Mouse (Mus musculus): Measurements from ENCODE around the gene Tmc2. TPM values are rescaled to one million over a fixed set of nuclear protein-coding genes. Genes with fewer than 3 reads are reported as not detected.

Gene Tmc2
- polyA plus RNA-seq, 1 experiment from 2014 or later, result not detected

- H3K4me2 ChIP-seq (ENCODE audit: low read length), result peak overlapping the region; percentile 82
- peak; percentile 80 for TF ChIP-seq CTCF (IDR thresholded peaks at IDR 0.05; ENCODE audit: low read depth)
- no peak overlapping the region for H3K27ac ChIP-seq
- H3K9me3 ChIP-seq (replicated peaks; ENCODE audit: low read length), result no peaks in the 10 kb centered on the region
- H3K4me1 ChIP-seq (replicated peaks; ENCODE audit: insufficient read depth, low read length), result no peaks in the 10 kb centered on the region; the same call in 1 of the 2 replicates
- H3K36me3 ChIP-seq (ENCODE audit: insufficient read depth, low read length), result peaks cover 36% of the 10 kb centered on the region
- DNase-seq (ENCODE audit: low spot score) (peak; percentile 74), ATAC-seq (replicated peaks; ENCODE audit: low FRiP score, low read depth) (no peak)
- 44% methylated on average over 6 of the region's 6 CpGs for WGBS
- H3K4me3 ChIP-seq (replicated peaks; ENCODE audit: low read depth, low read length), result peak overlapping the region; percentile 78; the same call in 1 of the 2 replicates
- no peak overlapping the region for H3K9ac ChIP-seq (ENCODE audit: low read depth, low read length)
- H3K27me3 ChIP-seq (ENCODE audit: insufficient read depth, low read length), result no peaks in the 10 kb centered on the region
Observed at GRCm38 (mm10) chr2:130275649-130276048, 80.7 kb downstream of the Tmc2 start.

GRCm38 (mm10) chr2:130279600-130280091, 84.7 kb downstream of the Tmc2 start:
- DNase-seq (ENCODE audit: low spot score), result no peak
- H3K4me1 ChIP-seq (replicated peaks; ENCODE audit: insufficient read depth, low read length), result peaks cover 8% of the 10 kb centered on the region; the same call in 1 of the 2 replicates
- WGBS, result 44% methylated on average over 8 of the region's 8 CpGs
- peaks cover 47% of the 10 kb centered on the region for H3K36me3 ChIP-seq (ENCODE audit: insufficient read depth, low read length)
- no peak overlapping the region for H3K4me2 ChIP-seq (ENCODE audit: low read length)
- H3K4me3 ChIP-seq (replicated peaks; ENCODE audit: low read depth, low read length), result no peak overlapping the region
- H3K9me3 ChIP-seq (replicated peaks; ENCODE audit: low read length), result no peaks in the 10 kb centered on the region
- no peak for TF ChIP-seq CTCF (IDR thresholded peaks at IDR 0.05; ENCODE audit: low read depth)
- ATAC-seq (replicated peaks; ENCODE audit: low FRiP score, low read depth), result no peak
- H3K27me3 ChIP-seq (ENCODE audit: insufficient read depth, low read length), result no peaks in the 10 kb centered on the region
- no peak overlapping the region for H3K27ac ChIP-seq
- H3K9ac ChIP-seq (ENCODE audit: low read depth, low read length), result no peak overlapping the region

- Histone ChIP-seq H3K9me3 (replicated peaks; ENCODE audit: low read length) (no peaks in the 10 kb centered on the region), H3K27me3 (ENCODE audit: insufficient read depth, low read length) (no peaks in the 10 kb centered on the region), H3K4me1 (replicated peaks; ENCODE audit: insufficient read depth, low read length) (peaks cover 8% of the 10 kb centered on the region; the same call in 1 of the 2 replicates), H3K36me3 (ENCODE audit: insufficient read depth, low read length) (peaks cover 47% of the 10 kb centered on the region), H3K4me3 (replicated peaks; ENCODE audit: low read depth, low read length) (no peak overlapping the region), H3K27ac (no peak overlapping the region), H3K4me2 (ENCODE audit: low read length) (no peak overlapping the region), H3K9ac (ENCODE audit: low read depth, low read length) (no peak overlapping the region)
- ATAC-seq (replicated peaks; ENCODE audit: low FRiP score, low read depth), result no peak
- no peak for DNase-seq (ENCODE audit: low spot score)
- 49% methylated on average over 7 of the region's 7 CpGs for WGBS
- TF ChIP-seq CTCF (IDR thresholded peaks at IDR 0.05; ENCODE audit: low read depth), result no peak
Observed at GRCm38 (mm10) chr2:130280224-130280623, 85.2 kb downstream of the Tmc2 start.

GRCm38 (mm10) chr2:130280818-130281217, 85.8 kb downstream of the Tmc2 start:
- H3K4me3 ChIP-seq (replicated peaks; ENCODE audit: low read depth, low read length), result no peak overlapping the region
- WGBS, result 74% methylated on average over 4 of the region's 4 CpGs
- no peak for TF ChIP-seq CTCF (IDR thresholded peaks at IDR 0.05; ENCODE audit: low read depth)
- no peak overlapping the region for H3K9ac ChIP-seq (ENCODE audit: low read depth, low read length)
- no peaks in the 10 kb centered on the region for H3K9me3 ChIP-seq (replicated peaks; ENCODE audit: low read length)
- DNase-seq (ENCODE audit: low spot score) (no peak), ATAC-seq (replicated peaks; ENCODE audit: low FRiP score, low read depth) (no peak)
- peaks cover 47% of the 10 kb centered on the region for H3K36me3 ChIP-seq (ENCODE audit: insufficient read depth, low read length)
- no peak overlapping the region for H3K27ac ChIP-seq
- no peak overlapping the region for H3K4me2 ChIP-seq (ENCODE audit: low read length)
- no peaks in the 10 kb centered on the region for H3K27me3 ChIP-seq (ENCODE audit: insufficient read depth, low read length)
- H3K4me1 ChIP-seq (replicated peaks; ENCODE audit: insufficient read depth, low read length), result peaks cover 8% of the 10 kb centered on the region; the same call in 1 of the 2 replicates

- Histone ChIP-seq H3K4me3 (replicated peaks; ENCODE audit: low read depth, low read length) (peak within 1 kb of the TSS; percentile 85), H3K9ac (ENCODE audit: low read depth, low read length) (peak within 1 kb of the TSS; percentile 90), H3K9me3 (replicated peaks; ENCODE audit: low read length) (no peaks in the 10 kb centered on the region), H3K4me2 (ENCODE audit: low read length) (peak within 1 kb of the TSS; percentile 87), H3K27ac (peak within 1 kb of the TSS; percentile 88), H3K27me3 (ENCODE audit: insufficient read depth, low read length) (no peaks in the 10 kb centered on the region), H3K36me3 (ENCODE audit: insufficient read depth, low read length) (peaks cover 25% of the 10 kb centered on the region), H3K4me1 (replicated peaks; ENCODE audit: insufficient read depth, low read length) (peaks cover 8% of the 10 kb centered on the region; the same call in 1 of the 2 replicates)
- no peak for TF ChIP-seq CTCF (IDR thresholded peaks at IDR 0.05; ENCODE audit: low read depth)
- WGBS, result under 1% methylated on average over 51 of the region's 51 CpGs
- peak; percentile 94 for DNase-seq (ENCODE audit: low spot score)
- ATAC-seq (replicated peaks; ENCODE audit: low FRiP score, low read depth), result peak; percentile 79
Observed at GRCm38 (mm10) chr2:130283854-130284654, 89.1 kb downstream of the Tmc2 start, which contains the start of gene Idh3b. Idh3b (minus strand) TSS chr2:130284547.

- H3K36me3 ChIP-seq (ENCODE audit: insufficient read depth, low read length), result no peaks in the 10 kb centered on the region
- no peak overlapping the region for H3K27ac ChIP-seq
- H3K4me3 ChIP-seq (replicated peaks; ENCODE audit: low read depth, low read length), result no peak overlapping the region
- H3K9ac ChIP-seq (ENCODE audit: low read depth, low read length), result no peak overlapping the region
- 61% methylated on average over 4 of the region's 4 CpGs for WGBS
- no peaks in the 10 kb centered on the region for H3K9me3 ChIP-seq (replicated peaks; ENCODE audit: low read length)
- H3K27me3 ChIP-seq (ENCODE audit: insufficient read depth, low read length), result no peaks in the 10 kb centered on the region
- ATAC-seq (replicated peaks; ENCODE audit: low FRiP score, low read depth), result no peak
- TF ChIP-seq CTCF (IDR thresholded peaks at IDR 0.05; ENCODE audit: low read depth), result no peak
- DNase-seq (ENCODE audit: low spot score), result no peak
- no peaks in the 10 kb centered on the region; the same call in 1 of the 2 replicates for H3K4me1 ChIP-seq (replicated peaks; ENCODE audit: insufficient read depth, low read length)
- H3K4me2 ChIP-seq (ENCODE audit: low read length), result no peak overlapping the region
Observed at GRCm38 (mm10) chr2:130289086-130289485, 94.1 kb downstream of the Tmc2 start.
